Mouse (Mus musculus): ENCODE results near the gene Scarf1. TPM values are rescaled to one million over a fixed set of nuclear protein-coding genes. Genes with fewer than 3 reads are reported as not detected.
"Not testable (repeated sequence)": the region's sequence is repeated elsewhere in the genome, so short reads cannot be mapped to it uniquely, and the experiment has no call there.

Gene Scarf1
- polyA plus RNA-seq, 1 experiment from 2014 or later, result 2.7 TPM

DNA sequence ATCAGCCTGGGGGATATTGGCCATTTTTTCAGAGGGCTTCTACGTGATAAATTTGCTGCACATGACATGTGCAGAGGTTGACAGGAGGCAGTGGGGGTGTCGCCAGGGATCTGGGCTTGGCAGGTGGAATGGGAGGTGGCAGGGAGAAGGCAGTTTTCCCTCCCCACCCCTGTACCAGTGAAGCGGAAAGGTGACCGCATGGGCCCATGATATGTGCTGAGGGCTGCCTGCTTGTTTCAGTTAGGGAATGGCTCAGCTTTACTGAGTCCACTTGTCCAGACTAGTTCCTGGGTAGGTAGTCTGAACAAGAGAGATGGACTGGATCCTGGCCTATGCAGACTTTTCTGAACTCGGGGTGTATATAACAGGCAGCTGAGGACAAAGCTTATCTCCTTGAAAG is 38.0 kb downstream of the Scarf1 start:
- Histone ChIP-seq H3K27me3 (replicated peaks; ENCODE audit: control insufficient read depth, insufficient read depth, low read length) (no peaks in the 10 kb centered on the region), H3K27ac (ENCODE audit: low read depth, low read length) (no peak overlapping the region), H3K4me3 (ENCODE audit: low read depth, low read length) (no peak overlapping the region), H3K9ac (ENCODE audit: low read length) (no peak overlapping the region), H3K4me1 (ENCODE audit: control insufficient read depth, insufficient read depth, low read length) (peaks cover 11% of the 10 kb centered on the region), H3K36me3 (ENCODE audit: control insufficient read depth, insufficient read depth, low read length) (peaks cover 7% of the 10 kb centered on the region), H3K9me3 (replicated peaks; ENCODE audit: control insufficient read depth, low read length) (no peaks in the 10 kb centered on the region), H3K4me2 (ENCODE audit: low read length) (no peak overlapping the region)
- ATAC-seq (no peak), DNase-seq (ENCODE audit: low spot score) (no peak)
- 92% methylated on average over 5 of the region's 5 CpGs for WGBS

DNA sequence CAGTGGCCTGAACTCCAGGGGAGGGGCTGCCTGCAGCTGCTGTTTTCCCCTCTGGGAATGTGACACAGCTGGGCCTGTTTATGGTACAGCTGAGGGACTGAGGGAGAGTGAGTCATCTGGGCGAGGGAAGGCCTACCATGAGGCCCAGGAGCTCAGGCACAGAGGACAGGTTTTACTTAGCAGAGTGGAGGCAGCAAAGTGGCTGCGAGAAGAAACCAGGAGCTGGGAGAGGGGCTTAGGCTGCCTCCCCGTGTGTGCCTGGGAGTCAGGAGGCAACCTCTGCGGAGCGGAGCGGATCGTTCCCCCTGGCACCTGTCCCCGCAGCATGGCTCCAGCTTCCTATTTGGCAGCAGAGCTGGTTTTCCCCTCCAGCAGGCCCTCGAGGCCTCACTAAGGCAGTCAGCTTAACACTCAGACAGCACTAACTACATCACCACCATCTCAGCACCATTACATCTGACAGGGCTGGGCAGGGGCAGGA is 38.7 kb downstream of the Scarf1 start:
- DNase-seq (ENCODE audit: low spot score), result peak; percentile 53
- Histone ChIP-seq H3K36me3 (ENCODE audit: control insufficient read depth, insufficient read depth, low read length) (0 out of 2 replicates have a peak, but pooled peaks cover 3% of the 10 kb centered on the region), H3K27me3 (replicated peaks; ENCODE audit: control insufficient read depth, insufficient read depth, low read length) (no peaks in the 10 kb centered on the region), H3K9me3 (replicated peaks; ENCODE audit: control insufficient read depth, low read length) (no peaks in the 10 kb centered on the region), H3K27ac (ENCODE audit: low read depth, low read length) (0 out of 2 replicates have a peak overlapping the region, but pooled peaks have one; percentile 33), H3K4me3 (ENCODE audit: low read depth, low read length) (no peak overlapping the region), H3K4me2 (ENCODE audit: low read length) (no peak overlapping the region), H3K4me1 (ENCODE audit: control insufficient read depth, insufficient read depth, low read length) (peaks cover 11% of the 10 kb centered on the region), H3K9ac (ENCODE audit: low read length) (peak overlapping the region; percentile 29; the same call in 1 of the 2 replicates)
- no peak for ATAC-seq
- 66% methylated on average over 9 of the region's 9 CpGs for WGBS

DNA sequence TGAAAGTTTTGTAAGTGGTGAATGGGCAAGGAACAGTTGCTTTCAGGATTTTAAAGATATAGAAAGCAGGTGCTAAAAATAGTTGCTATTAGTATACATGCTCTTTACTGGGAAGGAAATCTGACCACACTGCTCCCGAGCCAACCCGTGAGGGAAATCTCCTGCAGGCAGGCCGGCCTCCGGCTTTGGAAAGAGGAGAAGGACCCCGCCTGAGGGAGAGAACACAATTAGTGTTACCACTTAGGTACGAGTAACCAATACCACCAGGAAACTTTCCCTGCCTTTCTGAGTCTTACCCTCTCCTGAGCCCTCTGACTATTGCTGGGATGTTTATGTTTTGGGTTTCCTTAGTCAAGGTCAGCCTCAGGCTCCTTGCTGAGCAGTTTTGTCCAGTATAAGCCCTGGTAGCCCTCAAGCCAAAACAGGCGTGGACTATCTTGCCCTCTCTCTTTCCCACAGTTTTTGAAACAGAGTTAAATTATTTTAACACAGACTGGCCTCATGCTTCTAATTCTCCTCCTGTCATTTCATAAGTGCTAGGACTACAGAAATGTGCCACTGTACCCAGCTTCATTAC is 39.7 kb downstream of the Scarf1 start:
- Histone ChIP-seq H3K4me1 (ENCODE audit: control insufficient read depth, insufficient read depth, low read length) (peaks cover 11% of the 10 kb centered on the region), H3K27me3 (replicated peaks; ENCODE audit: control insufficient read depth, insufficient read depth, low read length) (no peaks in the 10 kb centered on the region), H3K9ac (ENCODE audit: low read length) (no peak overlapping the region), H3K4me3 (ENCODE audit: low read depth, low read length) (no peak overlapping the region), H3K4me2 (ENCODE audit: low read length) (no peak overlapping the region), H3K27ac (ENCODE audit: low read depth, low read length) (no peak overlapping the region), H3K9me3 (replicated peaks; ENCODE audit: control insufficient read depth, low read length) (no peaks in the 10 kb centered on the region), H3K36me3 (ENCODE audit: control insufficient read depth, insufficient read depth, low read length) (no peaks in the 10 kb centered on the region)
- ATAC-seq (no peak), DNase-seq (ENCODE audit: low spot score) (no peak)
- 40% methylated on average over 7 of the region's 7 CpGs for WGBS

DNA sequence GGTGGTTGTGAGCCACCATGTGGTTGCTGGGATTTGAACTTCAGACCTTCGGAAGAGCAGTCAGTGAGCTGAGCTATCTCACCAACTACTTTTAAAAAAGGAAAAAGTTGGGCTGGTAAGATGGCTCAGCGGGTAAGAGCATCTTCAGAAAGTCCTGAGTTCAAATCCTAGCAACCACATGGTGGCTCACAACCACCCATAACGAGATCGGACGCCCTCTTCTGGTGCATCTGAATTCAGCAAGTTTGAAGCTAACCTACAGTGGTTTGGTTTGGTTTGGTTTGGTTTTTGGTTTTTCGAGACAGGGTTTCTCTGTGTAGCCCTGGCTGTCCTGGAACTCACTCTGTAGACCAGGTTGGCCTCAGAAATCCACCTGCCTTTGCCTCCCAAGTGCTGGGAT is 42.7 kb downstream of the Scarf1 start:
- not testable (repeated sequence) for H3K4me2 ChIP-seq (ENCODE audit: low read length); DNase-seq (ENCODE audit: low spot score); H3K9me3 ChIP-seq (replicated peaks; ENCODE audit: control insufficient read depth, low read length); H3K27ac ChIP-seq (ENCODE audit: low read depth, low read length); H3K27me3 ChIP-seq (replicated peaks; ENCODE audit: control insufficient read depth, insufficient read depth, low read length); H3K9ac ChIP-seq (ENCODE audit: low read length); H3K4me1 ChIP-seq (ENCODE audit: control insufficient read depth, insufficient read depth, low read length); ATAC-seq; H3K4me3 ChIP-seq (ENCODE audit: low read depth, low read length); H3K36me3 ChIP-seq (ENCODE audit: control insufficient read depth, insufficient read depth, low read length)
- WGBS, result 88% methylated on average over 6 of the region's 6 CpGs

DNA sequence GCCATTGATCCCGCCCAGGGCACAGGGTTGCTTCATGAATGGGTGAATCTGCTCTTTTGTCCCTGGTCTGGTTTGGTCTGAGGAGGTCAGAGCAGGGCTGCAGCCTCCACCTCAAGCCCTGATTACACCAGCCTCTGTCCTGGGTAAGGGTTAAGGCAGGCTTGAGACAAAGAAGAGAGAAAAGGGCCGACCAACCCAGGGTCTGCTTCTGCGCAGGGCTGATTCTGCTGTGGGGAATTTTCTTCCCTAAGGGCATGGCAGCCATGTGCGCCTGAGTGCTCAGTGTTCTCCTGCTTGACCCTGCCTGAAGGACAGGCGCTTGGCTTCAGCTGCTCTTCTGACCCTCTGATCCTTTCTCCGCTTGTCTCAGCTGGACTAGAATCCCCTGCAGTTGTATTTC is 43.8 kb downstream of the Scarf1 start:
- no peak overlapping the region for H3K4me3 ChIP-seq (ENCODE audit: low read depth, low read length)
- DNase-seq (ENCODE audit: low spot score) (no peak), ATAC-seq (no peak)
- H3K36me3 ChIP-seq (ENCODE audit: control insufficient read depth, insufficient read depth, low read length), result peaks cover 3% of the 10 kb centered on the region; the same call in 1 of the 2 replicates
- H3K4me1 ChIP-seq (ENCODE audit: control insufficient read depth, insufficient read depth, low read length), result no peaks in the 10 kb centered on the region
- no peak overlapping the region for H3K4me2 ChIP-seq (ENCODE audit: low read length)
- H3K27me3 ChIP-seq (replicated peaks; ENCODE audit: control insufficient read depth, insufficient read depth, low read length), result no peaks in the 10 kb centered on the region
- WGBS, result 89% methylated on average over 6 of the region's 6 CpGs
- no peaks in the 10 kb centered on the region for H3K9me3 ChIP-seq (replicated peaks; ENCODE audit: control insufficient read depth, low read length)
- H3K9ac ChIP-seq (ENCODE audit: low read length), result no peak overlapping the region
- no peak overlapping the region for H3K27ac ChIP-seq (ENCODE audit: low read depth, low read length)

DNA sequence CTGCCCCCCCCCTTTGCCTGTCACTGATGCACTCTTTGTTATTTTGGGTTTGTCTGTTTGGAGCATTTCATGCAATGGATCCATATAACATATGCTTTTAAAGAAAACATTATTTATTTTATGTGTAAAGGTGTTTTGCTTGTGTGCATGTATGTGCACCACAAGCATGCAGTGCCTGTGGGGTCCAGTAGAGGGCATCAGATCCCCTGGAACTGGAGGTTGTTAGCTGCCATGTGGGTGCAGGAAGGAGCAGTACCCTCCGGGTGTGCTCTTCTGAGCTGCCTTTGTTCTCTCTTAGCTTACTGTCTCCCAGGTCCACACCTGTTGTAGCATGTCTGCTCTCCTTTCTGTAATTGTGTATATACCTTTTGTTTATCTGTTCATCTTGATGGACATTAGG is 44.8 kb downstream of the Scarf1 start:
- H3K9ac ChIP-seq (ENCODE audit: low read length), result no peak overlapping the region
- no peak overlapping the region for H3K4me3 ChIP-seq (ENCODE audit: low read depth, low read length)
- no peaks in the 10 kb centered on the region for H3K4me1 ChIP-seq (ENCODE audit: control insufficient read depth, insufficient read depth, low read length)
- no peaks in the 10 kb centered on the region for H3K9me3 ChIP-seq (replicated peaks; ENCODE audit: control insufficient read depth, low read length)
- no peak for ATAC-seq
- DNase-seq (ENCODE audit: low spot score), result no peak
- H3K36me3 ChIP-seq (ENCODE audit: control insufficient read depth, insufficient read depth, low read length), result peaks cover 10% of the 10 kb centered on the region; the same call in 1 of the 2 replicates
- WGBS, result 81% methylated on average over 1 of the region's 1 CpGs
- no peak overlapping the region for H3K27ac ChIP-seq (ENCODE audit: low read depth, low read length)
- H3K4me2 ChIP-seq (ENCODE audit: low read length), result no peak overlapping the region
- no peaks in the 10 kb centered on the region for H3K27me3 ChIP-seq (replicated peaks; ENCODE audit: control insufficient read depth, insufficient read depth, low read length)

DNA sequence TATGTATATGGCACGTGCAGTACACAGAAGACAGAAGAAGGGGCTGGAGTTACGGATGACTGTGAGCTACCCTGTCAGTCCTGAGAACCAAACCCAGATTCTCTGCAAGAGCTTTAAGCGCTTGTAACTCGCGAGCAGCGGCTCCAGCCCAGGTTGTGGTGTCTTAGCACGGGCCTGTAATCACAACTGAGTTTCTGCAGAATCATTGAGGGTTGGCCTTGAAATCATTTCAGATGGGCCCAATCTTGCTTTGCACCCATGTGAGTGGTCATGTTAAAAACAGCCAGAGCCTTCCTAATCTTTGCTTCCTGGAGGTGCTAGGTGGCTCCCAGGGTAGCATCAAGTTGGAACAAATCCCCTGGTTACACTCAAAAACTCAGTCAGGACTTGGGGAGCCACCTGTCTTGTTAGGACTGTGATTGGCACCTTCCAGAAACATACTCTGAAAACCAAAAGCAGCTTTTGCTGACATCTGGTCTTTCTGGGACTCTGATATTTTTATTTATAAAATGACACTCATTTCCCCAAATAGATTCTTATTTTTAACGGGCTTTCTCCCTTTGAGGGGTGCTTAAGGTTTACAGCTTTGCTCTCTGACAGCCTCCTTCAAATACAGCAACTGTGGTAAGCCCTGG is 46.6 kb downstream of the Scarf1 start:
- no peak overlapping the region for H3K4me2 ChIP-seq (ENCODE audit: low read length)
- H3K9me3 ChIP-seq (replicated peaks; ENCODE audit: control insufficient read depth, low read length), result no peaks in the 10 kb centered on the region
- no peaks in the 10 kb centered on the region for H3K4me1 ChIP-seq (ENCODE audit: control insufficient read depth, insufficient read depth, low read length)
- 0 out of 2 replicates have a peak overlapping the region, but pooled peaks have one; percentile 27 for H3K27ac ChIP-seq (ENCODE audit: low read depth, low read length)
- no peak overlapping the region for H3K4me3 ChIP-seq (ENCODE audit: low read depth, low read length)
- no peak for DNase-seq (ENCODE audit: low spot score)
- H3K9ac ChIP-seq (ENCODE audit: low read length), result no peak overlapping the region
- WGBS, result 90% methylated on average over 8 of the region's 8 CpGs
- H3K27me3 ChIP-seq (replicated peaks; ENCODE audit: control insufficient read depth, insufficient read depth, low read length), result no peaks in the 10 kb centered on the region
- H3K36me3 ChIP-seq (ENCODE audit: control insufficient read depth, insufficient read depth, low read length), result peaks cover 15% of the 10 kb centered on the region; the same call in 1 of the 2 replicates
- no peak for ATAC-seq

DNA sequence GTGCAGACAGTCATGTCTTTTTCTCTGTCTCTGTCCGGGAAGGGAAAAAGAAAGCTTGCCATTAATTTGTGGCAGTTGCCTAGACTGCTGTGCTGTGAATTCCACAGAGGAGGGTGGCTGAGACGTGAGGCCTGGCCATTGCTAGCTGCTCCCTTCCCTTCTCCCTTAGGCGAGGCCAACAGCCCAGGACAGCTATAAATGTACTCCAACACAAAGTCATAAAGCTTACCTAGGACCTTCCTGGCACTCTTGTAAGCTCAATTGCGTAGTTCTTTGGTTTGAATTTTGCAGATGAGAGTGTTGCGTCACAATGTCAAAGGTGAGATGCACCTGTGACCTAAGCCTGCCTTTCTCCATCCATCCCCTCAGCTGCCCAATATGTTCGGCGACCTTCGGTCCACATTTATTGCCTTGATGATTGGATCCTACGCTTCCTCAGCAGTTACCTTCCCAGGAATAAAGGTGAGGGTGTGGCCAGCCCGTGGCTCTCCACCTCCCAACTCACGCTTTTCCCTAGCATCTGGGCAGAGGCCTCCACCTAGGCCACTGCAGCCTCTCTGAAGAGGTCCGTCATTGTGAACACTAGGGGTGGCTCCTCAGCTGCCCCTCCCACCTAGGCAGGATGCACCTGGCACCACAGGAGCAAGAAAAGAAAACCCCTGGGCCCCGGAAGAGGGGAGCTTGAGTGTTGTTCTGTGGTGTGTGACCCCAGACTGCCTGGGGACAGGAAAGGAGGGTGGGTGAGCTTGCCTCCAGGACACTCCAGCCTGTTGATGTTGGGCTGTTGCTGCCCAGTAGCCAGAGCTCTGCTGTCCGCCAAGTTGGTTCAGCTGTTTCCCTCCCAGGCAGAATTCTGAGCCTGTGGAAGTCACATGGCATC is 47.4 kb downstream of the Scarf1 start:
- H3K9me3 ChIP-seq (replicated peaks; ENCODE audit: control insufficient read depth, low read length), result no peaks in the 10 kb centered on the region
- H3K27ac ChIP-seq (ENCODE audit: low read depth, low read length), result no peak overlapping the region
- no peaks in the 10 kb centered on the region for H3K27me3 ChIP-seq (replicated peaks; ENCODE audit: control insufficient read depth, insufficient read depth, low read length)
- ATAC-seq (no peak), DNase-seq (ENCODE audit: low spot score) (no peak)
- no peak overlapping the region for H3K4me3 ChIP-seq (ENCODE audit: low read depth, low read length)
- peaks cover 15% of the 10 kb centered on the region; the same call in 1 of the 2 replicates for H3K36me3 ChIP-seq (ENCODE audit: control insufficient read depth, insufficient read depth, low read length)
- no peak overlapping the region for H3K9ac ChIP-seq (ENCODE audit: low read length)
- no peaks in the 10 kb centered on the region for H3K4me1 ChIP-seq (ENCODE audit: control insufficient read depth, insufficient read depth, low read length)
- 84% methylated on average over 14 of the region's 14 CpGs for WGBS
- no peak overlapping the region for H3K4me2 ChIP-seq (ENCODE audit: low read length)

Data from forebrain, embryonic 14.5 days (tissue).